Mouse (Mus musculus): ENCODE data around the gene Zer1.

Zer1 gene

GRCm38 (mm10) chr2:30051992-30052761, 72.2 kb downstream of the Zer1 start:
- peak; percentile 66 for DNase-seq (ENCODE audit: low read depth, low spot score)

- DNase-seq (ENCODE audit: low read depth, low spot score) = no peak
Measured at GRCm38 (mm10) chr2:30049831-30050230, 74.6 kb downstream of the Zer1 start.

GRCm38 (mm10) chr2:30048699-30049388, 75.5 kb downstream of the Zer1 start, which contains the start of gene Wdr34:
TSS of gene Wdr34 (minus strand) at chr2:30048881.
- DNase-seq (ENCODE audit: low read depth, low spot score) = peak; percentile 99

DNA sequence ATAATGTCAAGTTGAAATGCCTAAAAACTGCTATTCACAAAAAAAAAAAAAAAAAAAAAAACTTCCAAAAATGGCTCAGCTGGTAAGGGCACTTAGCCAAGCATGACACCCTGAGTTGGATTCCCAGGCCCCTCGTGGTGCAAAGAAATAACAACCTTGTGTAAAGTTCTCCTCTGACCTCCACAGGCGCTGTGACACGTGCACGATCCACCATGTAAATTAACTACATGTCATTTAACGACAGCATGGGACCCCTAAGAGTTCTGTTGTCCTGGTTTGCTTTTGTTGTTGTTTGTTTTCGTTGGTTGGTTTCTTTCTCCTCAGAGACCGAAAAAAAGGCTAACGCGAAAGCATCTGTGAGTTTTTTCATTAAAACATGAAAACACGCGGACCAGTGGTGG, 76.3 kb downstream of the Zer1 start:
- peak; percentile 62 for DNase-seq (ENCODE audit: low read depth, low spot score)

Measured in ZHBTc4 (cell line).